Mouse (Mus musculus) cerebellum, adult 2 months (tissue): ENCODE results near the gene Parvb.

Source experiments
- CTCF ChIP-seq: fragments of 200-500 bp; IDR thresholded peaks from 2 replicates; pipeline ENCODE4 v1.5.1; 2011; ENCODE audit warnings: low read depth, mild to moderate bottlenecking, control low read depth, low read length, moderate library complexity, borderline replicate concordance; ENCODE audit not compliant: insufficient read depth
- POLR2A ChIP-seq: fragments of 200-500 bp; IDR thresholded peaks from 2 replicates; pipeline ENCODE4 v1.6.1; 2011; ENCODE audit warnings: low read length, control low read depth, borderline replicate concordance; ENCODE audit not compliant: insufficient read depth

DNA sequence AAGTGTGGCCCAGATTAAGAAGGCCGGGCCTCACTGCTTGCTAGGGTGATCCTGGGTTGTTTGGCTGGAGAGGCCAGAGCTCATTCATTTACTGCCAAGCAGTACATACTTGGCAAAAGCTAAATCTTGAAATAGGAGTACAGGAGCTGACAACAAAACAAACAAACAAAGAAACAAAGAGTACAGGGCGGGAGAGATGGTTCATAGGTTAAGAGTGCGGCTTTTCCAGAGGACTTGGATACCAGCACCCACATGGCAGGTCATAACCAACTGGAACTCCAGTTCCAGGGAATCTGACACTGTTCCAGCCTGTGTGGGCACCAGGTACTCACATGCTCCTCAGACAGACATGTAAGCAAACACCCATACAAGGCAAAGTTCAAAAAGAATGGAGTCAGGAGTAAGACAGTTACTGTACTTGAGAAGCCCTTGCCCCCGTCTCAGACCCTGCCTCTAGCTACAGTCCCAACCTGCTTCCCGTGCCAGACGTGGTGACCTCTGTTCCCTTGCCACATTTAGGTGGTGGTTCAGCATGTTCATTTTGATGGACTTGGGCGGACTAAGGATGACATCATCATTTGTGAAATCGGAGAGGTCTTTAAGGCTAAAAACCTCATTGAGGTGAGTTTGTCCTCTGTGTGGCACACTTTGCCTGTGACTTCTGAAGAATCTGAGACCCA lies 35.2 kb upstream of the Parvb start:
- no peak for TF ChIP-seq CTCF
- no peak for TF ChIP-seq POLR2A
